Mouse (Mus musculus): ENCODE results near the gene Sepsecs. TPM values are rescaled to one million over a fixed set of nuclear protein-coding genes. Genes with fewer than 3 reads are reported as not detected.

Sepsecs gene
- polyA plus RNA-seq, 1 experiment from 2014 or later = 8.4 TPM

DNA sequence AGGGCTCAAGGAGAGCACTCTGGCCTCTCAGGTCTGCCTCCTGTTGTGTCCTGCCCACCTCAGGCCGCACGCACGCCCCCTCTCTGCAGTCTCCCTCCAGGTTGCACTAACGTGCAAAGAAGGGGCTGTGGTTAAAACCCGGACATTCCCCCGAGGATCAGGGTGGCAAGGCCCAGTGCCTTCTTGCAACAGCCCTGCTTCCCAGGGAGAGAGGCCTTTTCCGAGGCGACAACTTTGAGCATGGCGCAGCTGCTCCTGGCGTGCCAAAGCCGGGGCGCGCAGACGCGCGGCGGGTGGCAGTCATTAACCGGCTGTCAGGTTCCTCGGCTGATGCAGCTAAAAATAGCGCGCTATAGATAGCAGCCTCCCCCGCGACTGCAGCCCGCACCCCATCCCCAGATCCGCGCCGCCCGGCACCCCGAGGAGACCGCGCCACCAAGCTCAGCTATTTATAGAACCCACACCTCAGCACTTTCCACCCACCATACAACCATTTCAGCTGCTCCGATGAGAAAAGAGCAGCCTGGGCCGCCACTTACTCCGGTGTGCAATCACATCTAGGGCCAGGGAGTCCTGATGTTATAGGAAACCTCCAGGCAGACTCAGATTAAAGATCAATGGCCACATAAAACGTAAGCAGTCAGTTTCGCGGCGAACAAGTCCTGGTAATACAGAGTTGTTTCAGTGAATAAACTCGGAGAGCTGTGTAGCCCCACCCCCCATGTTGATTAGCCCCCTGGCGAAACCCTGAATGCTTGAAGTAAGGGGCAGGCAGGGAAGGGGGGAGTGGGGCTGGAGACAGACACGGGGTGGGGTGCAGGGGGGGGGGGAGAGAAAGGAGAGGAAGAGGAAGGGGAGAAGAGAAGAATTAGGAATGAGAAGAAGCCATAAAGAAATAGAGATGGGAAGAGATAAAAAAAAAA is 50.9 kb downstream of the Sepsecs start:
- Histone ChIP-seq H3K4me1 (peaks cover 37% of the 10 kb centered on the region), H3K9ac (peak overlapping the region; percentile 56), H3K4me2 (replicated peaks) (peak overlapping the region; percentile 85), H3K9me3 (no peaks in the 10 kb centered on the region; the same call in 1 of the 2 replicates), H3K36me3 (no peaks in the 10 kb centered on the region), H3K27ac (peak overlapping the region; percentile 39), H3K4me3 (peak overlapping the region; percentile 45), H3K27me3 (peaks cover 35% of the 10 kb centered on the region)
- peak; percentile 64 for ATAC-seq (ENCODE audit: low FRiP score, low read depth)
- WGBS = under 1% methylated on average over 41 of the region's 41 CpGs

DNA sequence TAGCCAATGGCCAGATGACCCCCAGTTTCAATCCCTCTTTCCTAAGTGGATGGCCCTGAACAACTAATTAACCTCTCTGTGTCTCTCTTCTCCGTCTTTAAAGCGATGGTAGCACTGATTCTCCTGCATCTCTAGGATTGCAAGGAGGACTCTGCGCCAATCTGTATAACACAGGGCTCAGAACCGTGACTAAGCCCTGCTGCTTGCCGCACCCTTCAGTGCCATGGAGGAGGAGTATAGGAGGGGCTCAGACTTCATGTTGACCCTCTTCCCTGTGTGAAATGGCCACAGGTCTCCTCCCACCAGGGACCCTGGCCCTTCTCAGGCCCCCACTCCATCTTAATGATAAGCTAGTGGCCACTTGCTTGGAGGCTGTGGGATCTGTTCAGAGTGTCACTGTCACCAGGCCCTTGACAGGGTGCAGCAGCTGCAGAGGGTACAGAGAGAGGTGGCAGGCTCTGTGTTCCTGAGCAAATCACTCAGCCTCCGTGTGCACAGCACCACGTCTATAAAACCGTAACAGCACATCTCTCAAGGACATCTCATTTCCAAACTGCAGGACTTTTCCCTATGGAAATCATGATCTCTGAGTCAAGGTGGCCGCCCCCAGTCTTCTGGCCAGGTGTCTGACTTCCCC is 51.7 kb downstream of the Sepsecs start:
- no peak for ATAC-seq (ENCODE audit: low FRiP score, low read depth)
- WGBS = 43% methylated on average over 9 of the region's 9 CpGs
- peaks cover 37% of the 10 kb centered on the region for H3K4me1 ChIP-seq
- no peaks in the 10 kb centered on the region for H3K36me3 ChIP-seq
- H3K9ac ChIP-seq = peak overlapping the region; percentile 56; the same call in 1 of the 2 replicates
- H3K27ac ChIP-seq = peak overlapping the region; percentile 39; the same call in 1 of the 2 replicates
- H3K27me3 ChIP-seq = peaks cover 35% of the 10 kb centered on the region
- H3K9me3 ChIP-seq = no peaks in the 10 kb centered on the region; the same call in 1 of the 2 replicates
- peak overlapping the region; percentile 85 for H3K4me2 ChIP-seq (replicated peaks)
- H3K4me3 ChIP-seq = peak overlapping the region; percentile 45

DNA sequence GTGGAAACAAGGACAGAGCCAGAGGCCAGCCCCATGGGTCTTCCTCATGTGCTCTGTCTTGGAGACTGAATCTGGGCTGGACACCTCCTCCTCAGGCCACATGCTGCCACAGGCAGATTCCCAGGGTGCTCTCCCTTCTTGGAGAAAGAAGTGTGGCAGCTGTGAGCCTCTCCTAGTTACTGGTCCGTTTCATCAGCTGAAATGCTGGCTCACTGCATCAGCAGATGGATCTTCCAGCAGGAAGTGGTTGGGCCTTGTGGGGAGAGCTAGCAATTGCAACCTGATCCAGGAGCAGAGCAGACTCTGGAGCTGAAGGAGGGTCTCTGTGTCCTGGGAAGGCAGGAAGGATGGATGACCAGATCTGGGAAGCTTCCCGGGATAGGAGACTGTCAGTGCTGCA is 53.0 kb downstream of the Sepsecs start:
- 15% methylated on average over 2 of the region's 2 CpGs for WGBS
- no peak overlapping the region; the same call in 1 of the 2 replicates for H3K4me2 ChIP-seq (replicated peaks)

DNA sequence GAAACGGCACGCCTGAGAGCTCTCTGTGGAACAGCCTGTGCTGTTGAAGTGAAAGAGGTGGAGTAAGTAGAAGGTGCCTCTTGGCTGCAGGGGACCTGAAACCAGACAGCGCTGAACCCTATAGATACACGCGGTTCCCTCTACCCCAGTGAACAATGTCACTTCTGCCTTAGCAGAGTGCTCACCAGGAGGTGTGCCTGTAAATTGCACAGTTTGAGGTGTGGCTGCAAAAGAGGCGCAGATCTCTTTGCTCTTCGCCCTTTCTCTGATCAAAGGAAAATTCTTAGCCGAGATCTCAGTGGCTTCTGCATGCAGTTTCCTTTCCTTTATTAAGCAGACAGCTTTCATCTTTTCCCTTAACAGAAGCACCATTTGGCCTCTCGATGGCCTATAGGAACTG is 54.1 kb downstream of the Sepsecs start:
- ATAC-seq (ENCODE audit: low FRiP score, low read depth) = no peak
- Histone ChIP-seq H3K4me3 (no peak overlapping the region), H3K9me3 (no peaks in the 10 kb centered on the region; the same call in 1 of the 2 replicates), H3K4me2 (replicated peaks) (no peak overlapping the region), H3K9ac (no peak overlapping the region), H3K27me3 (peaks cover 43% of the 10 kb centered on the region), H3K27ac (no peak overlapping the region), H3K4me1 (peaks cover 45% of the 10 kb centered on the region), H3K36me3 (no peaks in the 10 kb centered on the region)
- 38% methylated on average over 9 of the region's 9 CpGs for WGBS

More for the DNA sequence above, 53.0 kb downstream of the Sepsecs start:
- H3K27ac ChIP-seq = no peak overlapping the region
- H3K9ac ChIP-seq = peak overlapping the region; percentile 43; the same call in 1 of the 2 replicates
- no peak overlapping the region for H3K4me3 ChIP-seq
- ATAC-seq (ENCODE audit: low FRiP score, low read depth) = peak; percentile 49; the same call in 1 of the 2 replicates
- no peaks in the 10 kb centered on the region; the same call in 1 of the 2 replicates for H3K9me3 ChIP-seq
- no peaks in the 10 kb centered on the region for H3K36me3 ChIP-seq
- peaks cover 37% of the 10 kb centered on the region for H3K4me1 ChIP-seq
- peaks cover 35% of the 10 kb centered on the region for H3K27me3 ChIP-seq

DNA sequence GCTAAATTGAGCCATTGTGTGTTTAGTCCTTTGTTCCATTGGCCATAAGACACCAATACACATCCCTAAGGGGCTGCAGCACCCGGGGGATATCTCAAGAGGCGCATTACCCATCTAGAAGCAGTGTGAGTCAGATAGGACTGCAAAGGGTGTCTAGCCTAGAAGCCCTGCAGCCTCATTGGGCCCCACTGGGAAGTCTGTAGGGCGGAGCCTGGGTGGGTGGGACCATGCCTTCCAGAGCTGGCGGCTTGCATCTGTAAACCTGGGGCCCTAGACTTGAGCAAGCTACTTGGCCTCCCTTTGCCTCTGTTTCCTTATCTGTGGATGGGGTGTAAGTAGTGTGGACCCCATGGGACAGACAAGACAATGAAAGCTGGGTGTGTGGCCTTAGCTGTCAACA is 54.8 kb downstream of the Sepsecs start:
- peaks cover 41% of the 10 kb centered on the region for H3K27me3 ChIP-seq
- H3K36me3 ChIP-seq = no peaks in the 10 kb centered on the region
- ATAC-seq (ENCODE audit: low FRiP score, low read depth) = no peak
- peaks cover 49% of the 10 kb centered on the region for H3K4me1 ChIP-seq
- H3K4me2 ChIP-seq (replicated peaks) = no peak overlapping the region
- H3K27ac ChIP-seq = no peak overlapping the region
- no peaks in the 10 kb centered on the region; the same call in 1 of the 2 replicates for H3K9me3 ChIP-seq
- no peak overlapping the region for H3K4me3 ChIP-seq
- H3K9ac ChIP-seq = no peak overlapping the region
- WGBS = 70% methylated on average over 4 of the region's 4 CpGs

DNA sequence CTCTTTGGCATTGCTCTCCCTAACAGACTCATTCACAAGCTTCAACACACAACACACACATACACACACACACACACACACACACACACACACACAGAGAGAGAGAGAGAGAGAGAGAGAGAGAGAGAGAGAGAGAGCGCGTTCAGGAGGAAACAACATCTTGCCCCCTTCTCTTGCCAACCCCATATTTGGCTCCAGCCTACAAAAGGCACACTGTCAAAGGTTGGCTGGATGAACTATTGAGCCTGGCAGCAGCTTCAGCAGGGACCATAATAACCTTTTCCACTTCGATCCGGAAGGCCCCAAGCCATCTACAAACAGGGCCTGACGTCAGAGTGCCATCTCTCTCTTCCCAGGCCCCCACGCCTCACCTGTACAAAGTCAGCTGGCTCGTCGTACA is 56.7 kb downstream of the Sepsecs start:
- Histone ChIP-seq H3K9ac (no peak overlapping the region), H3K9me3 (peaks cover 5% of the 10 kb centered on the region; the same call in 1 of the 2 replicates), H3K36me3 (no peaks in the 10 kb centered on the region), H3K27ac (no peak overlapping the region), H3K4me1 (peaks cover 37% of the 10 kb centered on the region), H3K4me2 (replicated peaks) (no peak overlapping the region), H3K4me3 (no peak overlapping the region), H3K27me3 (peaks cover 39% of the 10 kb centered on the region)
- 83% methylated on average over 8 of the region's 8 CpGs for WGBS
- ATAC-seq (ENCODE audit: low FRiP score, low read depth) = no peak

DNA sequence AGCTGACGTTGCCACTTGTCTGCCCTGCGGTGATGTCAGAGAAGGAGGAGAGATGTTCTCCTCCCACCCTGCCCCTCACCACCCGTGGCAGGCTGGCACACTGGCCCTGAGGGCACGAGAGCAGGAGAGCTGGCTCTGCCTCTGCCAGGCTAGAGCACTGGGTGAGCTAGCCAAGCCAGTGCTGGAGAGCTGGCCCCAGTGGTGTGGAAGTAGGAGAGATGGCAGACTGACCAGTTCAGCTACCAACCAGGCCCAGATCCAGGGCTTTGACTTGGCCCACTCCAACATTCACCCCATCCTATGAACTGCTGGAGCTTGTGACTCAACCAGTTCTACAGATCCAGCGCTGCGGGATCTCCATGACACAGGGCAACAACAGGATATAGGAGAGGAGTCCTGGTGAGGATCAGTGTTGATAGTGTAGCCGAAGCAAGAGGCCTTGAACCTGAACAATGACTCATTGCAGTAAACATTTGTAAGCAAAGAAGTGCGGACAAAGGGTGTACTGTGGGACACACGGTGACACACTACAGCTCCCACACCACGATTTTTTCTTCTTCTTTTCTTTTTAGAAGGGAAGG is 58.1 kb downstream of the Sepsecs start:
- Histone ChIP-seq H3K9ac (no peak overlapping the region), H3K27ac (no peak overlapping the region), H3K4me2 (replicated peaks) (no peak overlapping the region), H3K27me3 (peaks cover 36% of the 10 kb centered on the region), H3K4me1 (peaks cover 25% of the 10 kb centered on the region), H3K36me3 (no peaks in the 10 kb centered on the region), H3K9me3 (peaks cover 15% of the 10 kb centered on the region), H3K4me3 (no peak overlapping the region)
- no peak for ATAC-seq (ENCODE audit: low FRiP score, low read depth)
- 80% methylated on average over 10 of the region's 10 CpGs for WGBS

DNA sequence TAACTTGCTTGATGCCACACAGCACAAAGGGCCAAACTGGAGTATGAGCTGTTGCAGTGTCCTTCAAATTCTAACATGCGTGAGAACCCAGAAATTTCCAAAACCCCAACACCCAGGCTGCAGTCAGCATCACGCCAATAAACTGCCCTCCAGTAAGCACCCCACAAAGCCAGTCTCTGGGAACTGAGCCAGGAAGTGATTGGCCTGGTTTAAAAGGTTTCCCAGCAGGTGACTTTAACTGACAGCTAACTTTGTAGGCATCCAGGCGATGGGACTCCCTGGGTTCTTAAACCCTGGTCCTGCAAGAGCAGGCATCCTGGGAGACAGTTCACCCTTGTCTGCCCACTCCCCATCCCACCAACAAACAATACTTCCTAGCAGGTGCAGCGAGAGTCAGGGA is 59.2 kb downstream of the Sepsecs start:
- no peak overlapping the region for H3K4me3 ChIP-seq
- H3K27me3 ChIP-seq = peaks cover 37% of the 10 kb centered on the region
- no peak for ATAC-seq (ENCODE audit: low FRiP score, low read depth)
- H3K36me3 ChIP-seq = no peaks in the 10 kb centered on the region
- WGBS = 36% methylated on average over 4 of the region's 4 CpGs
- peaks cover 18% of the 10 kb centered on the region for H3K4me1 ChIP-seq
- H3K9me3 ChIP-seq = peaks cover 15% of the 10 kb centered on the region
- no peak overlapping the region for H3K27ac ChIP-seq
- H3K4me2 ChIP-seq (replicated peaks) = no peak overlapping the region
- H3K9ac ChIP-seq = no peak overlapping the region

DNA sequence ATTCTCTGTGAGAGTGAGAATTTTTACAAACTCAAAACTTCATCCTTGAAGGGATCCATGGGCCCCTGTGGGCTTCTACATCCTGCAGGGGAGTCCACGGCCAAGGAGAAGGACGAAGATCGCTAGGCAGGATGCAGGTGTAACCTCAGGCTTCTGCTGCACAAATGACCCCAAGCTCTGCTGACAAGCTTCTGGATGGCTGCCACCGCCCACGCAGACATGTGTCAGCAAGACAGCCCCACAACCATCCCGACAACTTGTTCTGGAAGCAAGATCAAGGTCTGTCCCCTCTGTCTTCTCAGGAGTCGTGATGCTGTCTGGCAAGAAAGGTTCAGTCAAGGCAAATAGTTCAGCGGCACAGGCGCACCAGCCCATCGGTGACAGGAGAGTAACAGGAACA is 59.8 kb downstream of the Sepsecs start:
- H3K4me3 ChIP-seq = no peak overlapping the region
- H3K27me3 ChIP-seq = peaks cover 34% of the 10 kb centered on the region
- H3K4me1 ChIP-seq = peaks cover 19% of the 10 kb centered on the region
- no peak overlapping the region for H3K9ac ChIP-seq
- H3K36me3 ChIP-seq = no peaks in the 10 kb centered on the region
- 72% methylated on average over 10 of the region's 10 CpGs for WGBS
- no peak overlapping the region for H3K4me2 ChIP-seq (replicated peaks)
- no peak for ATAC-seq (ENCODE audit: low FRiP score, low read depth)
- H3K27ac ChIP-seq = no peak overlapping the region
- peaks cover 15% of the 10 kb centered on the region for H3K9me3 ChIP-seq

DNA sequence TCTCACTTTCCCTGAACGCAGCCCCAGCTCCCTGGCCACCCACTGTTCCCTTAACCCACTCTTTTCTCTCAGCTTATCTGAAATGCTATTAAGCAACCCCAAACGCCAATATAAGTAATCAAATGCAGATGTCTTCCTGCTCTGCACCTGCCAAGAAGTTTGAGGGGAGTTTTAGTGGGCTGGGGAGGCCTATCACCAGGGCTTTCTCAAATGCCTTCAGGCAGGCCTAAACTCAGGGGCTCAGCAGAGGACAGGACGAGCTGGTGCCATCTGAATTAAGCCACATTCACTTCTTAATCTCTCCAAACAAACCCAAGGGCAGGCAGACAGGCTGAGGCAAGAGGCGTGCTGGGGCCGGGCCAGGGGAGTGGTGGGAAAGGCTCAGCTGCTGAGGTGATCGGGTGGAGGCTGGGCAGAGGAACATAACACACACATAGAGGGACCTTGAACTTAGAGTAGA is 64.9 kb downstream of the Sepsecs start:
- H3K27ac ChIP-seq = no peak overlapping the region; the same call in 1 of the 2 replicates
- ATAC-seq (ENCODE audit: low FRiP score, low read depth) = peak; percentile 87
- 9% methylated on average over 6 of the region's 6 CpGs for WGBS

DNA sequence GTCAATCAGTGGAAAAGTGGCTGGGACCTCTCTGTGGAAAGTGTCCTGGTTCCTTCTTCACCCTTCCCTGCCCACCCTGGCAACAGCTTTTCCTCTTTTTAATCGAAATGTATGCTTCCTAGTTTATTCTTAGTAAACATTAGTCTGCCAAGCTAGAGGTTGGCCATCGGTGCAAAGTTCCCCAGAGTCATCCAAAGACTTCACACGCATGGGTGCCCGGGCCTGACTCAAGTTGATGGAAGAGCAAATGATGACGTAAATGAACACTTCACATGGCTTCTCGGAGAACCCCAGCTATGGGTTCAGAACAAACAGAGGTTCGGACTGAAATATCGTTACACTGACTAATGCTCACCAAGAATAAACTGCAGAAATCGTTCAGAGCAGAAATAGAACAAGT is 78.9 kb downstream of the Sepsecs start:
- Histone ChIP-seq H3K4me3 (no peak overlapping the region), H3K36me3 (no peaks in the 10 kb centered on the region), H3K4me2 (replicated peaks) (no peak overlapping the region), H3K27ac (no peak overlapping the region), H3K9me3 (no peaks in the 10 kb centered on the region), H3K4me1 (no peaks in the 10 kb centered on the region), H3K9ac (no peak overlapping the region), H3K27me3 (peaks cover 9% of the 10 kb centered on the region; the same call in 1 of the 2 replicates)
- 90% methylated on average over 9 of the region's 9 CpGs for WGBS
- ATAC-seq (ENCODE audit: low FRiP score, low read depth) = no peak

More for the DNA sequence above, 64.9 kb downstream of the Sepsecs start:
- Histone ChIP-seq H3K4me2 (replicated peaks) (0 out of 2 replicates have a peak overlapping the region, but pooled peaks have one; percentile 4), H3K9me3 (peaks cover 15% of the 10 kb centered on the region; the same call in 1 of the 2 replicates), H3K27me3 (peaks cover 53% of the 10 kb centered on the region), H3K9ac (no peak overlapping the region), H3K4me1 (peaks cover 18% of the 10 kb centered on the region), H3K4me3 (no peak overlapping the region), H3K36me3 (no peaks in the 10 kb centered on the region)

All from limb, embryonic 13.5 days (tissue).